Mouse (Mus musculus): Measurements from ENCODE around the gene Aldh2. TPM values are rescaled to one million over a fixed set of nuclear protein-coding genes. Genes with fewer than 3 reads are reported as not detected.
A peak's percentile ranks its signal among the peaks of the same experiment; 100 is the strongest.

The Aldh2 gene
- total and polyA plus RNA-seq, 3 experiments: 198 to 471 (median 267) TPM

- no peak for TF ChIP-seq GATA1 (IDR thresholded peaks at IDR 0.05; ENCODE audit: low read depth, low read length)
- no peak for TF ChIP-seq ZKSCAN1 (IDR thresholded peaks at IDR 0.05; ENCODE audit: low read depth, low read length)
- TF ChIP-seq GABPA (IDR thresholded peaks at IDR 0.05; ENCODE audit: low read depth, low read length): no peak
- TF ChIP-seq RCOR1 (IDR thresholded peaks at IDR 0.05; ENCODE audit: low read depth, low read length): no peak
- no peak for TF ChIP-seq NRF1 (IDR thresholded peaks at IDR 0.05; ENCODE audit: insufficient read depth, low read depth, low read length, poor library complexity, severe bottlenecking)
- TF ChIP-seq NELFE (IDR thresholded peaks at IDR 0.05; ENCODE audit: low read depth, low read length): no peak
- TF ChIP-seq KAT2A (conservative IDR thresholded peaks at IDR 0.05; ENCODE audit: low read depth, low read length): no peak
- TF ChIP-seq BHLHE40 (IDR thresholded peaks at IDR 0.05; ENCODE audit: borderline replicate concordance, low read depth, low read length): no peak
- no peak for TF ChIP-seq TAL1 (IDR thresholded peaks at IDR 0.05; ENCODE audit: low read length)
- no peak for TF ChIP-seq POLR2AphosphoS2 (IDR thresholded peaks at IDR 0.05; ENCODE audit: low read length)
- TF ChIP-seq USF1 (IDR thresholded peaks at IDR 0.05; ENCODE audit: low read depth, low read length): no peak
- no peak for TF ChIP-seq POLR2A (IDR thresholded peaks at IDR 0.05; ENCODE audit: control insufficient read depth in 1 of 2, insufficient read depth in 1 of 2, low read depth in 1 of 2, low read length in 2 of 2, poor library complexity in 1 of 2)
- no peak for TF ChIP-seq POLR2AphosphoS5 (IDR thresholded peaks at IDR 0.05; ENCODE audit: borderline replicate concordance, low read depth, low read length)
- H3K9ac ChIP-seq (ENCODE audit: control insufficient read depth, low read depth, low read length, poor library complexity, severe bottlenecking): no peak overlapping the region
- no peak overlapping the region for H3K27ac ChIP-seq (ENCODE audit: control insufficient read depth, low read depth, low read length)
- H3K36me3 ChIP-seq (ENCODE audit: control insufficient read depth in 1 of 2, insufficient read depth in 2 of 2, low read length in 2 of 2): peaks cover 0 to 3% of the 10 kb centered on the region in 2 experiments; a peak in 1 of 4 replicates
- H3K4me3 ChIP-seq (ENCODE audit: control insufficient read depth in 1 of 2, insufficient read depth in 1 of 2, low read depth in 2 of 2, low read length in 2 of 2): no peak overlapping the region
- peaks cover 0 to 4% of the 10 kb centered on the region in 2 experiments; a peak in 1 of 4 replicates for H3K4me1 ChIP-seq (ENCODE audit: control insufficient read depth in 1 of 2, insufficient read depth in 2 of 2, low read length in 2 of 2)
- no peaks in the 10 kb centered on the region for H3K9me3 ChIP-seq (replicated peaks; ENCODE audit: insufficient read depth, low read length)
- H3K79me2 ChIP-seq (ENCODE audit: control insufficient read depth, insufficient read depth, low read length, poor library complexity): no peaks in the 10 kb centered on the region
- H3K27me3 ChIP-seq (ENCODE audit: control insufficient read depth in 1 of 2, insufficient read depth in 2 of 2, low read length in 2 of 2): no peaks in the 10 kb centered on the region
- no peak for DNase-seq (ENCODE audit: low read depth, low spot score)
Observed at GRCm38 (mm10) chr5:121566035-121566681, 27.5 kb downstream of the Aldh2 start.

GRCm38 (mm10) chr5:121564468-121564895 lies 29.1 kb downstream of the Aldh2 start:
- peak overlapping the region; percentile 20 to 30; a peak in 2 of 4 replicates for H3K4me3 ChIP-seq (ENCODE audit: control insufficient read depth in 1 of 2, insufficient read depth in 1 of 2, low read depth in 2 of 2, low read length in 2 of 2)
- peaks cover 0 to 4% of the 10 kb centered on the region in 2 experiments; a peak in 1 of 4 replicates for H3K4me1 ChIP-seq (ENCODE audit: control insufficient read depth in 1 of 2, insufficient read depth in 2 of 2, low read length in 2 of 2)
- H3K27ac ChIP-seq (ENCODE audit: control insufficient read depth, low read depth, low read length): no peak overlapping the region
- no peaks in the 10 kb centered on the region for H3K79me2 ChIP-seq (ENCODE audit: control insufficient read depth, insufficient read depth, low read length, poor library complexity)
- H3K9me3 ChIP-seq (replicated peaks; ENCODE audit: insufficient read depth, low read length): no peaks in the 10 kb centered on the region
- peaks cover 0 to 3% of the 10 kb centered on the region in 2 experiments; a peak in 1 of 4 replicates for H3K27me3 ChIP-seq (ENCODE audit: control insufficient read depth in 1 of 2, insufficient read depth in 2 of 2, low read length in 2 of 2)
- H3K9ac ChIP-seq (ENCODE audit: control insufficient read depth, low read depth, low read length, poor library complexity, severe bottlenecking): peak overlapping the region; percentile 57
- peak; percentile 93 for DNase-seq (ENCODE audit: low read depth, low spot score)
- H3K36me3 ChIP-seq (ENCODE audit: control insufficient read depth in 1 of 2, insufficient read depth in 2 of 2, low read length in 2 of 2): no peaks in the 10 kb centered on the region
- TF ChIP-seq RCOR1 (IDR thresholded peaks at IDR 0.05; ENCODE audit: low read depth, low read length) (no peak), NRF1 (IDR thresholded peaks at IDR 0.05; ENCODE audit: insufficient read depth, low read depth, low read length, poor library complexity, severe bottlenecking) (no peak), ZMIZ1 (IDR thresholded peaks at IDR 0.05; ENCODE audit: low read depth, low read length) (0 out of 2 replicates have a peak, but pooled peaks have one; percentile 26), ELF1 (IDR thresholded peaks at IDR 0.05; ENCODE audit: low read depth, low read length) (0 out of 2 replicates have a peak, but pooled peaks have one; percentile 40), MYC (IDR thresholded peaks at IDR 0.05; ENCODE audit: low read depth, low read length) (peak; percentile 98), MXI1 (IDR thresholded peaks at IDR 0.05; ENCODE audit: low read depth, low read length) (peak; percentile 98), SMC3 (IDR thresholded peaks at IDR 0.05; ENCODE audit: low read depth, low read length) (peak; percentile 99), UBTF (IDR thresholded peaks at IDR 0.05; ENCODE audit: borderline replicate concordance, insufficient read depth, low read depth, low read length) (no peak), MEF2A (IDR thresholded peaks at IDR 0.05; ENCODE audit: extremely low read depth, insufficient replicate concordance, low read depth, low read length, poor library complexity, severe bottlenecking) (no peak), CTCF (IDR thresholded peaks at IDR 0.05 in 2 of 3, conservative IDR thresholded peaks at IDR 0.05 in 1 of 3; ENCODE audit: control insufficient read depth in 1 of 3, insufficient read depth in 1 of 3, low read depth in 2 of 3, low read length in 3 of 3, poor library complexity in 1 of 3, severe bottlenecking in 1 of 3) (peak; percentile 97 to 99 (median 98)), JUND (IDR thresholded peaks at IDR 0.05; ENCODE audit: low read depth, low read length) (no peak), CHD2 (IDR thresholded peaks at IDR 0.05; ENCODE audit: low read length) (no peak), BHLHE40 (IDR thresholded peaks at IDR 0.05; ENCODE audit: borderline replicate concordance, low read depth, low read length) (peak; percentile 47; the same call in 1 of the 2 replicates), USF2 (IDR thresholded peaks at IDR 0.05; ENCODE audit: borderline replicate concordance in 1 of 2, insufficient read depth in 1 of 2, low read depth in 1 of 2, low read length in 2 of 2) (0 out of 4 replicates have a peak, but pooled peaks of 1 of the 2 experiments have one; percentile 11), ZKSCAN1 (IDR thresholded peaks at IDR 0.05; ENCODE audit: low read depth, low read length) (no peak), TBP (IDR thresholded peaks at IDR 0.05; ENCODE audit: low read depth, low read length) (peak; percentile 48; the same call in 1 of the 2 replicates), SIN3A (IDR thresholded peaks at IDR 0.05; ENCODE audit: low read length) (peak; percentile 98), HCFC1 (IDR thresholded peaks at IDR 0.05; ENCODE audit: low read depth, low read length) (peak; percentile 63), EP300 (IDR thresholded peaks at IDR 0.05; ENCODE audit: low read depth in 1 of 2, low read length in 2 of 2) (no peak), CHD1 (IDR thresholded peaks at IDR 0.05; ENCODE audit: low read depth, low read length) (no peak)

Measured in MEL (cell line).